Comparison of ENCODE assay signal across 13 mouse cellular contexts in genomic region chr9:48859828-48860525, GRCm38 (mm10). TPM values are rescaled to one million over a fixed set of nuclear protein-coding genes. Genes with fewer than 3 reads are reported as not detected.
A peak's percentile ranks its signal among the peaks of the same experiment; 100 is the strongest.
DNase-seq lines count a peak whose midpoint lies in the region; ATAC-seq and TF ChIP-seq lines count a peak whose summit lies in the region.
"Had no signal": no experiment of that assay in that cellular context is flagged by ENCODE, and none has a peak within 500 bp of the region (broad histone marks: within the 10 kb centered on the region; RNA-seq: fewer than 3 reads in every experiment).

No protein-coding gene starts in this region.

- no peak for DNase-seq in forebrain, postnatal 0 days
- no peak for DNase-seq in liver, postnatal 0 days
- DNase-seq in left cerebral cortex, postnatal 14 days (ENCODE audit: low spot score in 2 of 2): no peak

- no peak overlapping the region for H3K4me3 ChIP-seq in forebrain, embryonic 13.5 days
- no peak overlapping the region for H3K4me3 ChIP-seq in forebrain, postnatal 0 days (ENCODE audit: low read depth, low read length)
- H3K4me3 ChIP-seq in liver, postnatal 0 days (ENCODE audit: low read depth, low read length): no peak overlapping the region
- H3K4me3 ChIP-seq in liver, embryonic 12.5 days: no peak overlapping the region
- H3K4me3 ChIP-seq in hindbrain, embryonic 12.5 days: no peak overlapping the region
- H3K4me3 ChIP-seq: heart, embryonic 10.5 days had no signal

- intact Hi-C loops in left cerebral cortex, postnatal 14 days (cut with DNase I): loop anchor here (1.0 kb wide), 1 partner anchor 214 kb away; no protein-coding TSS in a partner anchor

- H3K9me3 ChIP-seq in forebrain, embryonic 13.5 days (replicated peaks): no peaks in the 10 kb centered on the region
- no peaks in the 10 kb centered on the region for H3K9me3 ChIP-seq in forebrain, postnatal 0 days (ENCODE audit: low read length)
- H3K9me3 ChIP-seq in liver, postnatal 0 days (ENCODE audit: low read length): no peaks in the 10 kb centered on the region
- H3K9me3 ChIP-seq in liver, embryonic 12.5 days (replicated peaks): no peaks in the 10 kb centered on the region
- no peaks in the 10 kb centered on the region for H3K9me3 ChIP-seq in hindbrain, embryonic 12.5 days (replicated peaks)
- H3K9me3 ChIP-seq: heart, embryonic 10.5 days had no signal

- no peak for TF ChIP-seq EP300 in liver, postnatal 0 days (IDR thresholded peaks at IDR 0.05; ENCODE audit: low read depth)

- H3K27me3 ChIP-seq in forebrain, embryonic 13.5 days: peaks cover 15% of the 10 kb centered on the region
- no peaks in the 10 kb centered on the region for H3K27me3 ChIP-seq in forebrain, postnatal 0 days (ENCODE audit: insufficient read depth, low read length)
- no peaks in the 10 kb centered on the region; the same call in 1 of the 2 replicates for H3K27me3 ChIP-seq in liver, postnatal 0 days (ENCODE audit: insufficient read depth, low read length)
- H3K27me3 ChIP-seq in liver, embryonic 12.5 days (replicated peaks): peaks cover 42% of the 10 kb centered on the region
- peaks cover 4% of the 10 kb centered on the region; the same call in 1 of the 2 replicates for H3K27me3 ChIP-seq in hindbrain, embryonic 12.5 days

- peak; percentile 6; the same call in 1 of the 2 replicates for ATAC-seq in forebrain, embryonic 13.5 days
- no peak for ATAC-seq in forebrain, postnatal 0 days
- ATAC-seq in liver, postnatal 0 days: peak; percentile 74
- ATAC-seq in liver, embryonic 12.5 days: no peak
- ATAC-seq in hindbrain, embryonic 12.5 days (ENCODE audit: low FRiP score): peak; percentile 50; the same call in 1 of the 2 replicates
- 0 out of 2 replicates have a peak, but pooled peaks have one; percentile 12 for ATAC-seq in megakaryocyte-erythroid progenitor cell, adult 5-6 weeks (replicated peaks; ENCODE audit: low FRiP score, low TSS enrichment, poor library complexity, severe bottlenecking)
- no peak for ATAC-seq in CD4-positive, CD25-positive, alpha-beta regulatory T cell, adult 4 months

- no peak overlapping the region for H3K27ac ChIP-seq in forebrain, embryonic 13.5 days
- no peak overlapping the region for H3K27ac ChIP-seq in forebrain, postnatal 0 days (ENCODE audit: low read depth, low read length)
- H3K27ac ChIP-seq in liver, postnatal 0 days (ENCODE audit: low read depth): no peak overlapping the region
- no peak overlapping the region for H3K27ac ChIP-seq in liver, embryonic 12.5 days
- no peak overlapping the region for H3K27ac ChIP-seq in hindbrain, embryonic 12.5 days
- H3K27ac ChIP-seq: heart, embryonic 10.5 days; kidney, postnatal 0 days had no signal

- WGBS in forebrain, embryonic 13.5 days: 21% methylated on average over 10 of the region's 10 CpGs
- WGBS in forebrain, postnatal 0 days: 30% methylated on average over 10 of the region's 10 CpGs
- 47% methylated on average over 10 of the region's 10 CpGs for WGBS in liver, postnatal 0 days (ENCODE audit: insufficient replicate concordance)
- WGBS in liver, embryonic 12.5 days (ENCODE audit: insufficient replicate concordance): 43% methylated on average over 10 of the region's 10 CpGs
- WGBS in hindbrain, embryonic 12.5 days: 21% methylated on average over 10 of the region's 10 CpGs

- TF ChIP-seq CTCF in forebrain, postnatal 0 days (IDR thresholded peaks at IDR 0.05; ENCODE audit: low read depth): no peak
- TF ChIP-seq CTCF in liver, postnatal 0 days (IDR thresholded peaks at IDR 0.05; ENCODE audit: low read depth): no peak

- H3K4me1 ChIP-seq in forebrain, embryonic 13.5 days: no peaks in the 10 kb centered on the region
- no peaks in the 10 kb centered on the region for H3K4me1 ChIP-seq in forebrain, postnatal 0 days (ENCODE audit: insufficient read depth)
- H3K4me1 ChIP-seq in liver, postnatal 0 days (ENCODE audit: insufficient read depth): no peaks in the 10 kb centered on the region
- H3K4me1 ChIP-seq in liver, embryonic 12.5 days: no peaks in the 10 kb centered on the region
- H3K4me1 ChIP-seq in hindbrain, embryonic 12.5 days: peaks cover 5% of the 10 kb centered on the region; the same call in 1 of the 2 replicates

- H3K36me3 ChIP-seq in forebrain, embryonic 13.5 days (ENCODE audit: poor library complexity, severe bottlenecking): no peaks in the 10 kb centered on the region
- H3K36me3 ChIP-seq in forebrain, postnatal 0 days (ENCODE audit: insufficient read depth): no peaks in the 10 kb centered on the region
- no peaks in the 10 kb centered on the region for H3K36me3 ChIP-seq in liver, postnatal 0 days (replicated peaks; ENCODE audit: insufficient read depth, low read length)
- no peaks in the 10 kb centered on the region for H3K36me3 ChIP-seq in liver, embryonic 12.5 days
- H3K36me3 ChIP-seq in hindbrain, embryonic 12.5 days: no peaks in the 10 kb centered on the region
- H3K36me3 ChIP-seq: heart, embryonic 10.5 days had no signal

- no peak overlapping the region for H3K9ac ChIP-seq in forebrain, embryonic 13.5 days
- no peak overlapping the region for H3K9ac ChIP-seq in forebrain, postnatal 0 days
- no peak overlapping the region for H3K9ac ChIP-seq in liver, postnatal 0 days (replicated peaks)
- H3K9ac ChIP-seq in liver, embryonic 12.5 days: no peak overlapping the region
- 0 out of 2 replicates have a peak overlapping the region, but pooled peaks have one; percentile 18 for H3K9ac ChIP-seq in hindbrain, embryonic 12.5 days

- no peak overlapping the region for H3K4me2 ChIP-seq in forebrain, embryonic 13.5 days
- no peak overlapping the region for H3K4me2 ChIP-seq in forebrain, postnatal 0 days (ENCODE audit: low read depth)
- H3K4me2 ChIP-seq in liver, postnatal 0 days (ENCODE audit: low read depth, low read length): no peak overlapping the region
- H3K4me2 ChIP-seq in liver, embryonic 12.5 days: no peak overlapping the region
- no peak overlapping the region for H3K4me2 ChIP-seq in hindbrain, embryonic 12.5 days (replicated peaks)

RNA-seq across cellular contexts. Expression of gene Zbtb16, which starts 24.0 kb away (rescaled TPM):
- 3.2 and 3.4 TPM in 2 replicates for polyA plus RNA-seq in forebrain, embryonic 13.5 days (2015; fragmentation: Nextera tagmentation; extraction: Ambion mirVana)
- total RNA-seq in forebrain, postnatal 0 days (2014; rRNA removed): 8.2 and 12.6 TPM in 2 replicates
- polyA plus RNA-seq in forebrain, postnatal 0 days (2015; fragmentation: Nextera tagmentation; extraction: Ambion mirVana): 4.7 and 6.8 TPM in 2 replicates
- 2.2 and 2.5 TPM in 2 replicates for polyA plus RNA-seq in liver, postnatal 0 days (2015; fragmentation: Nextera tagmentation; extraction: Ambion mirVana)
- 1.5 and 1.6 TPM in 2 replicates for polyA plus RNA-seq in liver, embryonic 12.5 days (2016; fragmentation: Nextera tagmentation; extraction: Ambion mirVana)
- 6.8 and 6.9 TPM in 2 replicates for polyA plus RNA-seq in hindbrain, embryonic 12.5 days (2016; fragmentation: Nextera tagmentation; extraction: Ambion mirVana)
- total RNA-seq in megakaryocyte-erythroid progenitor cell, adult 5-6 weeks (2014; fragmentation: Nextera tagmentation): 3.4 and 4.0 TPM in 2 replicates
- 2.3 and 6.4 TPM in 2 replicates for total RNA-seq in megakaryocyte-erythroid progenitor cell, adult 5-6 weeks (2017)
- polyA plus RNA-seq in CD4-positive, CD25-positive, alpha-beta regulatory T cell, adult 4 months (2017; shearing (Covaris generic)): not detected
- 10 to 100 TPM; 56.2 to 65.7 TPM for total RNA-seq in left cerebral cortex, postnatal 14 days (2021)

RNA-seq across cellular contexts. Expression of gene Htr3a, which starts 50.9 kb away (rescaled TPM):
- 1.9 and 2.0 TPM in 2 replicates for polyA plus RNA-seq in forebrain, embryonic 13.5 days (2015; fragmentation: Nextera tagmentation; extraction: Ambion mirVana)
- total RNA-seq in forebrain, postnatal 0 days (2014; rRNA removed): 9.4 and 10.4 TPM in 2 replicates
- 6.2 and 6.8 TPM in 2 replicates for polyA plus RNA-seq in forebrain, postnatal 0 days (2015; fragmentation: Nextera tagmentation; extraction: Ambion mirVana)
- not detected in 2 replicates for polyA plus RNA-seq in liver, postnatal 0 days (2015; fragmentation: Nextera tagmentation; extraction: Ambion mirVana)
- polyA plus RNA-seq in liver, embryonic 12.5 days (2016; fragmentation: Nextera tagmentation; extraction: Ambion mirVana): not detected in 2 replicates
- polyA plus RNA-seq in hindbrain, embryonic 12.5 days (2016; fragmentation: Nextera tagmentation; extraction: Ambion mirVana): 2.3 and 2.4 TPM in 2 replicates
- not detected in 2 replicates for total RNA-seq in megakaryocyte-erythroid progenitor cell, adult 5-6 weeks (2014; fragmentation: Nextera tagmentation)
- not detected in 2 replicates for total RNA-seq in megakaryocyte-erythroid progenitor cell, adult 5-6 weeks (2017)
- not detected for polyA plus RNA-seq in CD4-positive, CD25-positive, alpha-beta regulatory T cell, adult 4 months (2017; shearing (Covaris generic))
- 1 to 10 TPM; 4.9 to 5.3 TPM for total RNA-seq in left cerebral cortex, postnatal 14 days (2021)
- total RNA-seq: gastrocnemius, postnatal 10 days; heart, postnatal 36 days; megakaryocyte, adult 5-6 weeks had no signal

Comparison
In these comparisons a context has a peak if more than half of its experiments do, and no peak if none do; other contexts are left out.
1. ATAC-seq: peak in forebrain, embryonic 13.5 days (single experiment), liver, postnatal 0 days (single experiment), hindbrain, embryonic 12.5 days (single experiment) and megakaryocyte-erythroid progenitor cell, adult 5-6 weeks (single experiment); none in forebrain, postnatal 0 days (single experiment), liver, embryonic 12.5 days (single experiment) and CD4-positive, CD25-positive, alpha-beta regulatory T cell, adult 4 months (single experiment).